Mouse (Mus musculus): ENCODE measurements around the gene Dennd4c. TPM values are rescaled to one million over a fixed set of nuclear protein-coding genes. Genes with fewer than 3 reads are reported as not detected.

The Dennd4c gene
- polyA plus RNA-seq, 1 experiment = 14.5 TPM

DNA sequence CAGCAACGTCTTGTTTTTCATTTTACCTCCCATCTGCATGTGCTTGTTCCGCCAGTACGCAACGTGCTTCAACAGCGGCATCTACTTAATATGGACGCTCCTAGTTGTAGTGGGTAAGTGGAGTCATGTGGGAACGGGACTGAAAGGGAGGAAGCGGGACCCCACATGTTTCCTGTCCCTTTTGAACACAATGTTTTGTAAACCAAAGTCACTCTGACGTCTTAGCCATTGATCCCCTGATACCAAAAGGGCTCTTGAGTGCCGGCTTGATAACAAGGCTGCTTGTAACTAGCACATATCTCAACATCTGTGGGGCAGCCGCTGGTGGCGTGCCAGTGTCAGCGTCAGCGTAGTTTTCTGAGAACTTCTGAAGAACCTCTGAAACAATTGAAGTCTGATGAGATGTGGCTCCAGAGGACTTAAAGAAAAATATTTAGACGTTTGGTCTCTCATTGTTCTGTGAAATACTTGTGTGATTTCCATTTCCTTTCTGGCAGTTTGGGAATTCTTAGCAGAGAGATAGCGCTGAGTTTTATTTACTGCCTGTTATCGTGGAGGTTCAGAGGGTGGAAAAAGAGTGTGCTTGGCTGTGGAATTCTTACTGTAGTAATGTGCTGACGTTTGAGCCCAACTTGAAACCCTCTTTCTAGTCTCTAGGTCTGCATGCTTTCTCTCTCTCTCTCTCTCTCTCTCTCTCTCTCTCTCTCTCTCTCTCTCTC lies 138.0 kb downstream of the Dennd4c start:
- Histone ChIP-seq H3K4me3 (ENCODE audit: insufficient read depth, low read depth, low read length) (peak overlapping the region; percentile 48), H3K4me1 (ENCODE audit: control insufficient read depth, insufficient read depth, insufficient read length, low read length) (peaks cover 12% of the 10 kb centered on the region)

DNA sequence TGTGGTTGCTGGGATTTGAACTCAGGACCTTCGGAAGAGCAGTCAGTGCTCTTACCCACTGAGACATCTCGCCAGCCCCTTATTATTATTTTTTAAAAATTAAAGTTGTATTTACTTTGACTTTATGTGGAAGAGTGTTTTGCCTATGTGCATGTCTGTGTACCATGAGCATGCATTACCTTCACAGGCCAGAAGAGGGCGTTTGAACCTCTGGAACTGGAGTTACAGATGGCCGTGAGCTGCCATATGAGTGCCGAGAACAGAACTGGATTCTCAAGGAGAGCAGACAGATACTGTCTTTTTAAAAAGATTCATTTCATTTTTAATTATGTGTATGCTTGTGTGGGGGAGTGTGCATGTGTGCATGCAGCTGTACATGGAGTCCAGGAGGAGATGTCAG lies 139.5 kb downstream of the Dennd4c start:
- Histone ChIP-seq H3K4me3 (ENCODE audit: insufficient read depth, low read depth, low read length) (no peak overlapping the region), H3K4me1 (ENCODE audit: control insufficient read depth, insufficient read depth, insufficient read length, low read length) (peaks cover 12% of the 10 kb centered on the region)

More for the DNA sequence above, 138.0 kb downstream of the Dennd4c start:
- peak overlapping the region; percentile 92 for H3K27ac ChIP-seq (replicated peaks; ENCODE audit: low read depth, low read length)

DNA sequence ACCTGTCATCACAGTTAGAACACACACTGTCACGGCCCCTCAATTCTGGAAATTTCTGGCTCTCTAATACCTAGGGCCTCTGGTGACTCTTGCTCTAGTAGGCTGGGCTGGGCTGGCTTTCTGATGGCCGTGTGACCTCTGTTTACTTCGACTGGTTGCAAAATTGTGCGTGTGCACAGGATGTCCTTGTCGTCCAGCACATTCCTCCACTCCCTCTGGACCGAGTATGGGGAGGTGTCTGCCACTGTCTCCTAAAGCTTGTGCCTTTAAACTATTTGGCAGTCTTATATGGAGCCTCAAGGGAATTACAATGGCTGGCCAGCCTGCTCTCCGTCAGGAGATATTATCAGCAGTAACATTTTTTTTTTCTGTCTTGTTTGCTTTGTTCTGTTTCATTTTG lies 149.1 kb downstream of the Dennd4c start:
- Histone ChIP-seq H3K27ac (replicated peaks; ENCODE audit: low read depth, low read length) (peak overlapping the region; percentile 100), H3K4me1 (ENCODE audit: control insufficient read depth, insufficient read depth, insufficient read length, low read length) (peaks cover 32% of the 10 kb centered on the region), H3K4me3 (ENCODE audit: insufficient read depth, low read depth, low read length) (no peak overlapping the region)

More for the DNA sequence above, 139.5 kb downstream of the Dennd4c start:
- H3K27ac ChIP-seq (replicated peaks; ENCODE audit: low read depth, low read length) = no peak overlapping the region

DNA sequence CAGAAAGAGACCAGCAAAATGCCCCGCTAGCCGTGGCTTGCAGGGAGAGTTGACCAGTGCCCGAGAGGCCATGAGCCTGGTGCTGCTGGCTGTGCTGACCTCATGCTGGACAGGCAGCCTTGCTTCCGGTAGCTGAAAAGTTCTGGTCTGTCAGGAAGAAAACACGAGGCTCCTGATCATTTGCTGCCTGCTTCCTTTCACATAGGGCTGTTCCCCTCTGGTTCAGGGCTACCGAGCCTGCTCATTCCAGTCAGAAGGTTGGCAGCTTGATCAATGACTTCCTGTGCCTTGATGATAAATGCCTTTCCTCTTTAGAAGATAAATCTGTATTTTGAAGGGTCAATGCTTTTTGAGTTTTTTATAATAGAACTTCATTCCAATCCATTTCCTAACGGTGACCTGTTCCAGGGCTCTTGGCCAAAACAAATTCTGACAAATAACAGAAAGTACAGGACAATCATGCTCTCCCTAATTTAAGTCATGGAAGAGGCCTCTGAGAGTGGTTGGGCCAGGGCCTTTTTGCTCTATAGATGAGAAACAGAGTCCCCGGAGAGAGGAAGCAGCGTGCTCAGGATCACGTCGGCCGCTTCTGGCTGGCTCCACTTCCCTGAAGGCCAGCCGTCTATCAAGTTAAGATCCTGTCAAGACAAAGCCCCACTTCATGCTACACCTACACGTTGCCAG lies 150.6 kb downstream of the Dennd4c start:
- peak overlapping the region; percentile 99 for H3K27ac ChIP-seq (replicated peaks; ENCODE audit: low read depth, low read length)
- no peak overlapping the region for H3K4me3 ChIP-seq (ENCODE audit: insufficient read depth, low read depth, low read length)
- peaks cover 35% of the 10 kb centered on the region for H3K4me1 ChIP-seq (ENCODE audit: control insufficient read depth, insufficient read depth, insufficient read length, low read length)

Other genes starting within 250 kb of the Dennd4c start
- not detected in 2 replicates for gene Saxo1, start 190.2 kb upstream of the Dennd4c start, polyA plus RNA-seq (2012; ENCODE audit: insufficient read depth, insufficient read length, missing spikeins)
- 49.3 and 52.6 TPM in 2 replicates for gene Rraga, start 172.9 kb upstream of the Dennd4c start, polyA plus RNA-seq (2012; ENCODE audit: insufficient read depth, insufficient read length, missing spikeins)
- 2.1 and 3.5 TPM in 2 replicates for gene Haus6, start 136.5 kb upstream of the Dennd4c start, polyA plus RNA-seq (2012; ENCODE audit: insufficient read depth, insufficient read length, missing spikeins)
- 969 and 1,325 TPM in 2 replicates for gene Plin2, start 78.5 kb upstream of the Dennd4c start, polyA plus RNA-seq (2012; ENCODE audit: insufficient read depth, insufficient read length, missing spikeins)
- gene Rps6, start 108.9 kb downstream of the Dennd4c start, polyA plus RNA-seq (2012; ENCODE audit: insufficient read depth, insufficient read length, missing spikeins) = 729 and 792 TPM in 2 replicates
- 17.6 and 26.8 TPM in 2 replicates for gene Acer2, start 125.8 kb downstream of the Dennd4c start, polyA plus RNA-seq (2012; ENCODE audit: insufficient read depth, insufficient read length, missing spikeins)